Mouse (Mus musculus) CH12.LX (cell line): ENCODE data around the gene Oas1d. TPM values are rescaled to one million over a fixed set of nuclear protein-coding genes. Genes with fewer than 3 reads are reported as not detected.
"Not testable (repeated sequence)": the region's sequence is repeated elsewhere in the genome, so short reads cannot be mapped to it uniquely, and the experiment has no call there.

Experiments used
- DNase-seq: peaks from one replicate; pipeline ENCODE4 v3.0.0-alpha.2; 2013; ENCODE audit errors: extremely low read depth
- H3K27ac ChIP-seq: 2 replicates; pipeline ENCODE4 v1.5.1; 2012; ENCODE audit warnings: low read depth, mild to moderate bottlenecking, control low read depth, moderate library complexity; ENCODE audit not compliant: insufficient read depth
- H3K27me3 ChIP-seq: replicated peaks from 2 replicates; pipeline ENCODE3; 2012; ENCODE audit warnings: inconsistent platforms
- H3K36me3 ChIP-seq, 2 experiments: replicated peaks in 1 of 2; 2 replicates each; pipeline versions ENCODE3 to v1.6.1; 2012; ENCODE audit warnings: inconsistent platforms in 1 of 2, low read length in 1 of 2, mild to moderate bottlenecking in 1 of 2, mixed read lengths in 1 of 2, moderate library complexity in 1 of 2; ENCODE audit not compliant: control insufficient read depth in 1 of 2, insufficient read depth in 1 of 2
- H3K4me1 ChIP-seq, 2 experiments: 2 replicates each; pipeline ENCODE4 v1.6.1; 2012; ENCODE audit warnings: inconsistent platforms in 1 of 2, moderate library complexity in 1 of 2; ENCODE audit not compliant: insufficient read depth in 2 of 2, control insufficient read depth in 1 of 2
- H3K4me2 ChIP-seq: 2 replicates; pipeline ENCODE4 v1.6.1; 2012; ENCODE audit warnings: low read depth, mild to moderate bottlenecking, control low read depth; ENCODE audit not compliant: poor library complexity, insufficient read depth, severe bottlenecking
- H3K4me3 ChIP-seq, 3 experiments: fragments of 150-350 bp in 1 of 3; sonication (generic) in 1 of 3; replicated peaks in 1 of 3; 2 replicates each; pipeline versions ENCODE3 to v1.5.1; 2011 to 2012; ENCODE audit warnings: low read depth in 2 of 3, low read length in 2 of 3, mild to moderate bottlenecking in 2 of 3, moderate library complexity in 2 of 3, control low read depth in 1 of 3, improper control_type of control experiment in 1 of 3, inconsistent platforms in 1 of 3, mixed read lengths in 1 of 3; ENCODE audit not compliant: poor library complexity in 1 of 3
- H3K79me2 ChIP-seq: replicated peaks from 2 replicates; pipeline ENCODE4 v1.6.1; 2012; ENCODE audit warnings: mild to moderate bottlenecking, moderate library complexity; ENCODE audit not compliant: control insufficient read depth, poor library complexity, insufficient read depth, severe bottlenecking; ENCODE audit errors: extremely low read depth
- H3K9ac ChIP-seq: 2 replicates; pipeline ENCODE4 v1.6.1; 2012; ENCODE audit warnings: low read depth, mild to moderate bottlenecking, control low read depth, moderate library complexity; ENCODE audit not compliant: insufficient read depth
- H3K9me3 ChIP-seq: replicated peaks from 2 replicates; pipeline ENCODE3; 2012; ENCODE audit warnings: low read length, inconsistent platforms, mixed read lengths
- BHLHE40 ChIP-seq: IDR thresholded peaks from 2 replicates; pipeline ENCODE4 v1.6.1; 2011; ENCODE audit warnings: mild to moderate bottlenecking, low read depth, low read length, improper control_type of control experiment
- CHD1 ChIP-seq: IDR thresholded peaks from 2 replicates; pipeline ENCODE4 v1.6.1; 2012; ENCODE audit warnings: low read depth, low read length, improper control_type of control experiment, inconsistent platforms
- CHD2 ChIP-seq: IDR thresholded peaks from 2 replicates; pipeline ENCODE4 v1.6.1; 2011; ENCODE audit warnings: low read length, improper control_type of control experiment
- CTCF ChIP-seq, 2 experiments: IDR thresholded peaks in 1 of 2; conservative IDR thresholded peaks in 1 of 2; 2 replicates each; pipeline ENCODE4 v1.5.1; 2011 to 2012; ENCODE audit warnings: low read depth in 2 of 2, low read length in 2 of 2, improper control_type of control experiment in 1 of 2, inconsistent platforms in 1 of 2, mild to moderate bottlenecking in 1 of 2, moderate library complexity in 1 of 2
- E2F4 ChIP-seq: IDR thresholded peaks from 2 replicates; pipeline ENCODE4 v1.6.1; 2011; ENCODE audit warnings: low read depth, low read length, improper control_type of control experiment; ENCODE audit not compliant: insufficient replicate concordance
- EP300 ChIP-seq: IDR thresholded peaks from 2 replicates; pipeline ENCODE4 v1.6.1; 2011; ENCODE audit warnings: low read length, improper control_type of control experiment
- GABPA ChIP-seq: IDR thresholded peaks from 2 replicates; pipeline ENCODE4 v1.6.1; 2012; ENCODE audit warnings: low read depth, low read length, improper control_type of control experiment, inconsistent platforms; ENCODE audit not compliant: insufficient replicate concordance
- HCFC1 ChIP-seq: IDR thresholded peaks from 2 replicates; pipeline ENCODE4 v1.6.1; 2012; ENCODE audit warnings: low read depth, mild to moderate bottlenecking, inconsistent platforms, low read length, improper control_type of control experiment
- JUND ChIP-seq: conservative IDR thresholded peaks from 2 replicates; pipeline ENCODE4 v1.6.1; 2011; ENCODE audit warnings: low read depth, low read length, improper control_type of control experiment
- KAT2A ChIP-seq: IDR thresholded peaks from 2 replicates; pipeline ENCODE4 v1.6.1; 2012; ENCODE audit warnings: low read length, improper control_type of control experiment, inconsistent platforms; ENCODE audit not compliant: insufficient replicate concordance
- MXI1 ChIP-seq: IDR thresholded peaks from 2 replicates; pipeline ENCODE4 v1.6.1; 2011; ENCODE audit warnings: mild to moderate bottlenecking, low read depth, low read length, improper control_type of control experiment
- MYC ChIP-seq: IDR thresholded peaks from 2 replicates; pipeline ENCODE4 v1.6.1; 2011; ENCODE audit warnings: low read depth, mild to moderate bottlenecking, improper control_type of control experiment, low read length
- NELFE ChIP-seq: IDR thresholded peaks from 2 replicates; pipeline ENCODE4 v1.6.1; 2011; ENCODE audit warnings: low read depth, low read length, improper control_type of control experiment
- PAX5 ChIP-seq: IDR thresholded peaks from 2 replicates; pipeline ENCODE4 v1.6.1; 2012; ENCODE audit warnings: low read length, inconsistent platforms, mixed read lengths
- POLR2A ChIP-seq: IDR thresholded peaks from 2 replicates; pipeline ENCODE4 v1.6.1; 2011; ENCODE audit warnings: low read depth, mild to moderate bottlenecking, improper control_type of control experiment, low read length
- POLR2AphosphoS2 ChIP-seq: IDR thresholded peaks from 2 replicates; pipeline ENCODE4 v1.6.1; 2011; ENCODE audit warnings: low read depth, low read length, improper control_type of control experiment
- RAD21 ChIP-seq: IDR thresholded peaks from 2 replicates; pipeline ENCODE4 v1.6.1; 2011; ENCODE audit warnings: low read depth, mild to moderate bottlenecking, low read length, improper control_type of control experiment, moderate library complexity
- RCOR1 ChIP-seq: conservative IDR thresholded peaks from 2 replicates; pipeline ENCODE4 v1.6.1; 2012; ENCODE audit warnings: low read depth, mild to moderate bottlenecking, inconsistent platforms, low read length, improper control_type of control experiment
- SIN3A ChIP-seq: IDR thresholded peaks from 2 replicates; pipeline ENCODE4 v1.6.1; 2012; ENCODE audit warnings: low read length, improper control_type of control experiment, inconsistent platforms
- SMC3 ChIP-seq: IDR thresholded peaks from 2 replicates; pipeline ENCODE4 v1.6.1; 2011; ENCODE audit warnings: low read depth, low read length, improper control_type of control experiment
- UBTF ChIP-seq: IDR thresholded peaks from 2 replicates; pipeline ENCODE4 v1.6.1; 2012; ENCODE audit warnings: low read depth, mild to moderate bottlenecking, inconsistent platforms, low read length, improper control_type of control experiment, moderate library complexity
- ZC3H11A ChIP-seq: IDR thresholded peaks from 2 replicates; pipeline ENCODE4 v1.6.1; 2012; ENCODE audit warnings: low read depth, mild to moderate bottlenecking, inconsistent platforms, low read length, improper control_type of control experiment
- ZMIZ1 ChIP-seq: IDR thresholded peaks from 2 replicates; pipeline ENCODE4 v1.6.1; 2012; ENCODE audit warnings: low read depth, mild to moderate bottlenecking, inconsistent platforms, low read length, improper control_type of control experiment
- ZNF384 ChIP-seq: IDR thresholded peaks from 2 replicates; pipeline ENCODE4 v1.6.1; 2012; ENCODE audit warnings: low read depth, low read length, improper control_type of control experiment, inconsistent platforms
- dilution Hi-C: fragments of 300-500 bp; cut with MboI; formaldehyde crosslinking; loops from 2 replicates; pipeline ENCODE4 v1.14.3; 2020; ENCODE audit warnings: low sequenced_read_pairs; ENCODE audit not compliant: extremely low pct_unique_long_range_greater_than_20kb, extremely low pct_ligation_motif_present
- in situ Hi-C: fragments of 300-500 bp; cut with MboI; formaldehyde crosslinking; loops from 3 replicates; pipeline ENCODE4 v1.14.3; 2019; ENCODE audit warnings: low sequenced_read_pairs, low pct_ligation_motif_present, low pct_unique_long_range_greater_than_20kb, mixed read lengths
- polyA plus RNA-seq: library from polyadenylated mRNA; unstranded; fragments of >175 nt; gene quantifications from 2 replicates; pipeline ENCODE4 v1.2.1, GENCODE M21; 2012; ENCODE audit warnings: low read depth; ENCODE audit not compliant: insufficient read length
- total RNA-seq, 2 experiments: library from RNA; depleted of rRNA; stranded (reverse); fragments of 300-350 nt in 1 of 2; fragments of >200 nt in 1 of 2; gene quantifications; 2 replicates each; pipeline ENCODE4 v1.2.3; 2012 to 2014

Oas1d gene
- total and polyA plus RNA-seq, 3 experiments, result not detected

GRCm38 (mm10) chr5:120926311-120926710 lies 12.0 kb downstream of the Oas1d start:
- dilution Hi-C loops, H3K27ac ChIP-seq, H3K9me3 ChIP-seq, H3K9ac ChIP-seq, DNase-seq, H3K4me1 ChIP-seq, H3K4me3 ChIP-seq, H3K79me2 ChIP-seq, H3K4me2 ChIP-seq, in situ Hi-C loops, H3K36me3 ChIP-seq: not testable (repeated sequence)
- peaks cover 55% of the 10 kb centered on the region for H3K27me3 ChIP-seq

- dilution Hi-C loops, result no loop called here
- Histone ChIP-seq H3K79me2 (no peaks in the 10 kb centered on the region), H3K4me1 (no peaks in the 10 kb centered on the region), H3K4me2 (no peak overlapping the region), H3K9ac (no peak overlapping the region), H3K27ac (no peak overlapping the region), H3K27me3 (peaks cover 60% of the 10 kb centered on the region), H3K4me3 (no peak overlapping the region), H3K36me3 (no peaks in the 10 kb centered on the region), H3K9me3 (no peaks in the 10 kb centered on the region)
- peak; percentile 6 for DNase-seq
- no peak for TF ChIP-seq UBTF
- no peak for TF ChIP-seq HCFC1
- no peak for TF ChIP-seq NELFE
- TF ChIP-seq RAD21, result peak; percentile 11
- TF ChIP-seq POLR2AphosphoS2, result no peak
- no peak for TF ChIP-seq ZC3H11A
- TF ChIP-seq RCOR1, result no peak
- TF ChIP-seq GABPA, result no peak
- TF ChIP-seq CTCF (conservative IDR thresholded peaks at IDR 0.05 in 1 of 2, IDR thresholded peaks at IDR 0.05 in 1 of 2; ENCODE audit: low read depth in 2 of 2, low read length in 2 of 2), result peak in 1 of 2 experiments; percentile 62; a peak in 3 of 4 replicates
- no peak for TF ChIP-seq E2F4
- TF ChIP-seq MYC, result no peak
- TF ChIP-seq SMC3, result peak; percentile 61
- TF ChIP-seq ZNF384, result no peak
- in situ Hi-C loops, result no loop called here
These were observed 12.7 kb downstream of the Oas1d start for GRCm38 (mm10) chr5:120927036-120927435.

GRCm38 (mm10) chr5:120933966-120934365 lies 19.6 kb downstream of the Oas1d start:
- no peak for TF ChIP-seq SIN3A
- TF ChIP-seq EP300, result no peak
- no peak for TF ChIP-seq KAT2A
- no peak for TF ChIP-seq JUND
- no peak for TF ChIP-seq ZNF384
- TF ChIP-seq MXI1, result no peak
- no peak for TF ChIP-seq HCFC1
- no peak for TF ChIP-seq CHD1
- TF ChIP-seq CHD2, result no peak
- TF ChIP-seq ZMIZ1, result no peak
- no peak for TF ChIP-seq BHLHE40
- no peak for TF ChIP-seq PAX5
- TF ChIP-seq E2F4, result no peak
- TF ChIP-seq POLR2AphosphoS2, result no peak
- TF ChIP-seq NELFE, result no peak
- no peak for TF ChIP-seq CTCF (conservative IDR thresholded peaks at IDR 0.05 in 1 of 2, IDR thresholded peaks at IDR 0.05 in 1 of 2; ENCODE audit: low read depth in 2 of 2, low read length in 2 of 2)
- no peak for TF ChIP-seq RCOR1
- TF ChIP-seq POLR2A, result no peak
- TF ChIP-seq MYC, result no peak
- dilution Hi-C loops (no loop called here), in situ Hi-C loops (no loop called here)
- H3K4me2 ChIP-seq, result no peak overlapping the region
- peaks cover 43% of the 10 kb centered on the region for H3K27me3 ChIP-seq
- H3K4me1 ChIP-seq, result no peaks in the 10 kb centered on the region
- no peak overlapping the region for H3K4me3 ChIP-seq
- no peak overlapping the region for H3K27ac ChIP-seq
- no peak overlapping the region for H3K9ac ChIP-seq
- no peaks in the 10 kb centered on the region for H3K79me2 ChIP-seq
- DNase-seq, result no peak
- no peaks in the 10 kb centered on the region for H3K36me3 ChIP-seq
- no peaks in the 10 kb centered on the region for H3K9me3 ChIP-seq
